In the genomic region with DNA sequence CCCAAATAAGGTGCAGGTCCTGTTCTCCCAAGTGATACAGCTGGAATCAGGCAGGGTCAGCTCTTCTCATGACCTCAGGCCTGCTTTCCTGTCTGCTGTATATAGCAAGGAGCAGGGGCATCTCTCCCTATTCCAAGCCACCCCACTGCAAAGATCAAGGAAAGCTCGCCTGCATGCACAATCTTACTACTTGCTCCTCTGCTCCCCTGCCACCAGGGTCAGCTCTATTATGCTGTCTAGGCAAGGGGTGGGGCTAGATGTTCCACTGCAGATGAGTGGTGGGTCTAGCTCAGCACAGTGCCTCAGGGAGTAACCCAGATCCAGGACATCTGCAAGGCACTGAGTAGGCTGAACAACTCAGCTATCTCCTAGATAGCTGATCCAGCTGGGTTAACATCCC, we compare ENCODE assay signal across 26 mouse cellular contexts.
DNase-seq lines count a peak whose midpoint lies in the region; ATAC-seq and TF ChIP-seq lines count a peak whose summit lies in the region.
"Had no signal": no experiment of that assay in that cellular context is flagged by ENCODE, and none has a peak within 500 bp of the region (broad histone marks: within the 10 kb centered on the region; RNA-seq: fewer than 3 reads in every experiment).

No protein-coding gene starts in this region.

- no peak for DNase-seq in embryonic facial prominence, embryonic 10.5 days (ENCODE audit: low spot score)
- no peak for DNase-seq in limb, embryonic 10.5 days (ENCODE audit: low spot score)
- no peak for DNase-seq in midbrain, embryonic 14.5 days
- DNase-seq in midbrain, postnatal 0 days (ENCODE audit: low spot score): no peak
- DNase-seq: adrenal gland, adult 8-10 months; adrenal gland, postnatal 25 days; cerebellum, adult 11-12 months; cerebellum, adult 8-10 months; cerebellum, postnatal 10 days; cerebellum, postnatal 36 days; embryo, embryonic 11 days; forebrain, postnatal 0 days; gastrocnemius, adult 2 months; gastrocnemius, postnatal 14 days; heart, adult 18-20 months; heart, postnatal 14 days; heart, postnatal 4 days had no signal

- H3K27me3 ChIP-seq in embryonic facial prominence, embryonic 15.5 days: no peaks in the 10 kb centered on the region
- no peaks in the 10 kb centered on the region for H3K27me3 ChIP-seq in embryonic facial prominence, embryonic 10.5 days (replicated peaks; ENCODE audit: low read depth, poor library complexity, severe bottlenecking)
- H3K27me3 ChIP-seq in limb, embryonic 13.5 days: no peaks in the 10 kb centered on the region
- no peaks in the 10 kb centered on the region for H3K27me3 ChIP-seq in limb, embryonic 10.5 days (ENCODE audit: low read depth, poor library complexity, severe bottlenecking)
- H3K27me3 ChIP-seq in midbrain, embryonic 14.5 days (ENCODE audit: control insufficient read depth, insufficient read depth, low read length): no peaks in the 10 kb centered on the region
- no peaks in the 10 kb centered on the region for H3K27me3 ChIP-seq in midbrain, postnatal 0 days (ENCODE audit: insufficient read depth, low read length)
- H3K27me3 ChIP-seq: heart, embryonic 13.5 days; hindbrain, embryonic 12.5 days had no signal

- H3K4me2 ChIP-seq in embryonic facial prominence, embryonic 15.5 days (replicated peaks): no peak overlapping the region
- no peak overlapping the region for H3K4me2 ChIP-seq in limb, embryonic 13.5 days (replicated peaks)
- H3K4me2 ChIP-seq in midbrain, embryonic 14.5 days (ENCODE audit: low read length): no peak overlapping the region
- no peak overlapping the region for H3K4me2 ChIP-seq in midbrain, postnatal 0 days (ENCODE audit: low read depth, low read length, poor library complexity, severe bottlenecking)
- H3K4me2 ChIP-seq: heart, embryonic 13.5 days; hindbrain, embryonic 12.5 days had no signal

- H3K4me1 ChIP-seq in embryonic facial prominence, embryonic 15.5 days: no peaks in the 10 kb centered on the region
- H3K4me1 ChIP-seq in embryonic facial prominence, embryonic 10.5 days: no peaks in the 10 kb centered on the region
- H3K4me1 ChIP-seq in limb, embryonic 13.5 days: no peaks in the 10 kb centered on the region
- H3K4me1 ChIP-seq in limb, embryonic 10.5 days: no peaks in the 10 kb centered on the region
- H3K4me1 ChIP-seq in midbrain, embryonic 14.5 days (ENCODE audit: control insufficient read depth, insufficient read depth, low read length): no peaks in the 10 kb centered on the region
- H3K4me1 ChIP-seq in midbrain, postnatal 0 days (ENCODE audit: insufficient read depth, low read length): no peaks in the 10 kb centered on the region
- H3K4me1 ChIP-seq: heart, embryonic 10.5 days; heart, embryonic 13.5 days; hindbrain, embryonic 12.5 days had no signal

- H3K27ac ChIP-seq in embryonic facial prominence, embryonic 15.5 days (replicated peaks): no peak overlapping the region
- no peak overlapping the region for H3K27ac ChIP-seq in embryonic facial prominence, embryonic 10.5 days (replicated peaks)
- H3K27ac ChIP-seq in limb, embryonic 13.5 days: no peak overlapping the region
- H3K27ac ChIP-seq in limb, embryonic 10.5 days: no peak overlapping the region
- H3K27ac ChIP-seq in midbrain, embryonic 14.5 days (replicated peaks; ENCODE audit: low read depth, low read length): no peak overlapping the region
- H3K27ac ChIP-seq in midbrain, postnatal 0 days (ENCODE audit: low read depth, low read length): no peak overlapping the region
- H3K27ac ChIP-seq: gastrocnemius, adult 2 months; heart, embryonic 10.5 days; heart, embryonic 13.5 days; hindbrain, embryonic 12.5 days had no signal

- no peak for TF ChIP-seq CTCF in midbrain, postnatal 0 days (IDR thresholded peaks at IDR 0.05)

- H3K4me3 ChIP-seq in embryonic facial prominence, embryonic 15.5 days (replicated peaks): no peak overlapping the region
- no peak overlapping the region for H3K4me3 ChIP-seq in embryonic facial prominence, embryonic 10.5 days
- no peak overlapping the region for H3K4me3 ChIP-seq in limb, embryonic 13.5 days
- H3K4me3 ChIP-seq in limb, embryonic 10.5 days: no peak overlapping the region
- no peak overlapping the region for H3K4me3 ChIP-seq in midbrain, embryonic 14.5 days (replicated peaks; ENCODE audit: low read depth, low read length)
- no peak overlapping the region for H3K4me3 ChIP-seq in midbrain, postnatal 0 days (ENCODE audit: low read depth, low read length)
- H3K4me3 ChIP-seq: gastrocnemius, adult 2 months; heart, embryonic 10.5 days; heart, embryonic 13.5 days; hindbrain, embryonic 12.5 days had no signal

- WGBS in embryonic facial prominence, embryonic 15.5 days: 42% methylated on average over 1 of the region's 1 CpGs
- WGBS in embryonic facial prominence, embryonic 10.5 days: 53% methylated on average over 1 of the region's 1 CpGs
- 43% methylated on average over 1 of the region's 1 CpGs for WGBS in limb, embryonic 13.5 days
- WGBS in limb, embryonic 10.5 days: 52% methylated on average over 1 of the region's 1 CpGs
- WGBS in midbrain, embryonic 14.5 days: 56% methylated on average over 1 of the region's 1 CpGs
- WGBS in midbrain, postnatal 0 days: 44% methylated on average over 1 of the region's 1 CpGs

- H3K9me3 ChIP-seq in embryonic facial prominence, embryonic 15.5 days (replicated peaks): no peaks in the 10 kb centered on the region
- H3K9me3 ChIP-seq in embryonic facial prominence, embryonic 10.5 days: no peaks in the 10 kb centered on the region
- H3K9me3 ChIP-seq in limb, embryonic 13.5 days: no peaks in the 10 kb centered on the region
- no peaks in the 10 kb centered on the region for H3K9me3 ChIP-seq in limb, embryonic 10.5 days (replicated peaks)
- H3K9me3 ChIP-seq in midbrain, embryonic 14.5 days (ENCODE audit: control insufficient read depth, low read length): no peaks in the 10 kb centered on the region
- no peaks in the 10 kb centered on the region for H3K9me3 ChIP-seq in midbrain, postnatal 0 days (ENCODE audit: low read length)
- H3K9me3 ChIP-seq: heart, embryonic 10.5 days; heart, embryonic 13.5 days; hindbrain, embryonic 12.5 days had no signal

- 0 out of 2 replicates have a peak, but pooled peaks have one; percentile 19 for ATAC-seq in embryonic facial prominence, embryonic 15.5 days (ENCODE audit: insufficient number of reproducible peaks, low FRiP score, low TSS enrichment, low read depth)
- peak; percentile 57; the same call in 1 of the 2 replicates for ATAC-seq in limb, embryonic 13.5 days (ENCODE audit: low FRiP score, low read depth)
- peak; percentile 17; the same call in 1 of the 2 replicates for ATAC-seq in midbrain, embryonic 14.5 days (ENCODE audit: low FRiP score, low TSS enrichment)
- no peak for ATAC-seq in midbrain, postnatal 0 days (ENCODE audit: low FRiP score)
- ATAC-seq in megakaryocyte, adult 5-6 weeks (ENCODE audit: poor library complexity, severe bottlenecking): 0 out of 2 replicates have a peak, but pooled peaks have one; percentile 18
- ATAC-seq: activated CD4-positive, CD25-positive, alpha-beta regulatory T cell, adult 4 months; forebrain, embryonic 14.5 days; forebrain, postnatal 0 days; hindbrain, embryonic 16.5 days had no signal

- H3K36me3 ChIP-seq in embryonic facial prominence, embryonic 15.5 days: no peaks in the 10 kb centered on the region
- no peaks in the 10 kb centered on the region for H3K36me3 ChIP-seq in embryonic facial prominence, embryonic 10.5 days (replicated peaks)
- no peaks in the 10 kb centered on the region for H3K36me3 ChIP-seq in limb, embryonic 13.5 days
- H3K36me3 ChIP-seq in limb, embryonic 10.5 days: no peaks in the 10 kb centered on the region
- no peaks in the 10 kb centered on the region for H3K36me3 ChIP-seq in midbrain, embryonic 14.5 days (ENCODE audit: control insufficient read depth, insufficient read depth, low read length)
- H3K36me3 ChIP-seq in midbrain, postnatal 0 days (ENCODE audit: insufficient read depth, low read length): no peaks in the 10 kb centered on the region
- H3K36me3 ChIP-seq: heart, embryonic 10.5 days; heart, embryonic 13.5 days; hindbrain, embryonic 12.5 days had no signal

- no peak overlapping the region for H3K9ac ChIP-seq in embryonic facial prominence, embryonic 15.5 days
- no peak overlapping the region for H3K9ac ChIP-seq in limb, embryonic 13.5 days
- H3K9ac ChIP-seq in midbrain, embryonic 14.5 days (replicated peaks; ENCODE audit: low read length): no peak overlapping the region
- H3K9ac ChIP-seq in midbrain, postnatal 0 days (replicated peaks; ENCODE audit: low read length, poor library complexity, severe bottlenecking): no peak overlapping the region
- H3K9ac ChIP-seq: forebrain, postnatal 0 days; heart, embryonic 13.5 days; hindbrain, embryonic 12.5 days had no signal
